Mouse (Mus musculus) CH12.LX (cell line): ENCODE data around the gene Raver1. TPM values are rescaled to one million over a fixed set of nuclear protein-coding genes. Genes with fewer than 3 reads are reported as not detected.

ENCODE experiments used
- DNase-seq: peaks from one replicate; pipeline ENCODE4 v3.0.0-alpha.2; 2013; ENCODE audit errors: extremely low read depth
- H3K27ac ChIP-seq: 2 replicates; pipeline ENCODE4 v1.5.1; 2012; ENCODE audit warnings: low read depth, mild to moderate bottlenecking, control low read depth, moderate library complexity; ENCODE audit not compliant: insufficient read depth
- H3K27me3 ChIP-seq: replicated peaks from 2 replicates; pipeline ENCODE3; 2012; ENCODE audit warnings: inconsistent platforms
- H3K36me3 ChIP-seq, 2 experiments: replicated peaks in 1 of 2; 2 replicates each; pipeline versions ENCODE3 to v1.6.1; 2012; ENCODE audit warnings: inconsistent platforms in 1 of 2, low read length in 1 of 2, mild to moderate bottlenecking in 1 of 2, mixed read lengths in 1 of 2, moderate library complexity in 1 of 2; ENCODE audit not compliant: control insufficient read depth in 1 of 2, insufficient read depth in 1 of 2
- H3K4me1 ChIP-seq, 2 experiments: 2 replicates each; pipeline ENCODE4 v1.6.1; 2012; ENCODE audit warnings: inconsistent platforms in 1 of 2, moderate library complexity in 1 of 2; ENCODE audit not compliant: insufficient read depth in 2 of 2, control insufficient read depth in 1 of 2
- H3K4me2 ChIP-seq: 2 replicates; pipeline ENCODE4 v1.6.1; 2012; ENCODE audit warnings: low read depth, mild to moderate bottlenecking, control low read depth; ENCODE audit not compliant: poor library complexity, insufficient read depth, severe bottlenecking
- H3K4me3 ChIP-seq, 3 experiments: fragments of 150-350 bp in 1 of 3; sonication (generic) in 1 of 3; replicated peaks in 1 of 3; 2 replicates each; pipeline versions ENCODE3 to v1.5.1; 2011 to 2012; ENCODE audit warnings: low read depth in 2 of 3, low read length in 2 of 3, mild to moderate bottlenecking in 2 of 3, moderate library complexity in 2 of 3, control low read depth in 1 of 3, improper control_type of control experiment in 1 of 3, inconsistent platforms in 1 of 3, mixed read lengths in 1 of 3; ENCODE audit not compliant: poor library complexity in 1 of 3
- H3K79me2 ChIP-seq: replicated peaks from 2 replicates; pipeline ENCODE4 v1.6.1; 2012; ENCODE audit warnings: mild to moderate bottlenecking, moderate library complexity; ENCODE audit not compliant: control insufficient read depth, poor library complexity, insufficient read depth, severe bottlenecking; ENCODE audit errors: extremely low read depth
- H3K9ac ChIP-seq: 2 replicates; pipeline ENCODE4 v1.6.1; 2012; ENCODE audit warnings: low read depth, mild to moderate bottlenecking, control low read depth, moderate library complexity; ENCODE audit not compliant: insufficient read depth
- H3K9me3 ChIP-seq: replicated peaks from 2 replicates; pipeline ENCODE3; 2012; ENCODE audit warnings: low read length, inconsistent platforms, mixed read lengths
- BHLHE40 ChIP-seq: IDR thresholded peaks from 2 replicates; pipeline ENCODE4 v1.6.1; 2011; ENCODE audit warnings: mild to moderate bottlenecking, low read depth, low read length, improper control_type of control experiment
- CHD1 ChIP-seq: IDR thresholded peaks from 2 replicates; pipeline ENCODE4 v1.6.1; 2012; ENCODE audit warnings: low read depth, low read length, improper control_type of control experiment, inconsistent platforms
- CHD2 ChIP-seq: IDR thresholded peaks from 2 replicates; pipeline ENCODE4 v1.6.1; 2011; ENCODE audit warnings: low read length, improper control_type of control experiment
- CTCF ChIP-seq, 2 experiments: IDR thresholded peaks in 1 of 2; conservative IDR thresholded peaks in 1 of 2; 2 replicates each; pipeline ENCODE4 v1.5.1; 2011 to 2012; ENCODE audit warnings: low read depth in 2 of 2, low read length in 2 of 2, improper control_type of control experiment in 1 of 2, inconsistent platforms in 1 of 2, mild to moderate bottlenecking in 1 of 2, moderate library complexity in 1 of 2
- E2F4 ChIP-seq: IDR thresholded peaks from 2 replicates; pipeline ENCODE4 v1.6.1; 2011; ENCODE audit warnings: low read depth, low read length, improper control_type of control experiment; ENCODE audit not compliant: insufficient replicate concordance
- ELF1 ChIP-seq: IDR thresholded peaks from 2 replicates; pipeline ENCODE4 v1.6.1; 2014; ENCODE audit warnings: low read depth, mild to moderate bottlenecking, inconsistent platforms, low read length, improper control_type of control experiment
- EP300 ChIP-seq: IDR thresholded peaks from 2 replicates; pipeline ENCODE4 v1.6.1; 2011; ENCODE audit warnings: low read length, improper control_type of control experiment
- ETS1 ChIP-seq: conservative IDR thresholded peaks from 2 replicates; pipeline ENCODE4 v1.6.1; 2012; ENCODE audit warnings: low read depth, mild to moderate bottlenecking, inconsistent platforms, low read length, improper control_type of control experiment, moderate library complexity
- GABPA ChIP-seq: IDR thresholded peaks from 2 replicates; pipeline ENCODE4 v1.6.1; 2012; ENCODE audit warnings: low read depth, low read length, improper control_type of control experiment, inconsistent platforms; ENCODE audit not compliant: insufficient replicate concordance
- HCFC1 ChIP-seq: IDR thresholded peaks from 2 replicates; pipeline ENCODE4 v1.6.1; 2012; ENCODE audit warnings: low read depth, mild to moderate bottlenecking, inconsistent platforms, low read length, improper control_type of control experiment
- IRF4 ChIP-seq: IDR thresholded peaks from 2 replicates; pipeline ENCODE4 v1.6.1; 2014; ENCODE audit warnings: low read depth, mild to moderate bottlenecking, inconsistent platforms, low read length, improper control_type of control experiment
- JUN ChIP-seq: IDR thresholded peaks from 2 replicates; pipeline ENCODE4 v1.6.1; 2011; ENCODE audit warnings: low read depth, mild to moderate bottlenecking, low read length, improper control_type of control experiment, moderate library complexity; ENCODE audit not compliant: insufficient read depth
- JUND ChIP-seq: conservative IDR thresholded peaks from 2 replicates; pipeline ENCODE4 v1.6.1; 2011; ENCODE audit warnings: low read depth, low read length, improper control_type of control experiment
- KAT2A ChIP-seq: IDR thresholded peaks from 2 replicates; pipeline ENCODE4 v1.6.1; 2012; ENCODE audit warnings: low read length, improper control_type of control experiment, inconsistent platforms; ENCODE audit not compliant: insufficient replicate concordance
- MAFK ChIP-seq: IDR thresholded peaks from 2 replicates; pipeline ENCODE4 v1.6.1; 2011; ENCODE audit warnings: low read length, improper control_type of control experiment; ENCODE audit not compliant: insufficient replicate concordance
- MAX ChIP-seq: IDR thresholded peaks from 2 replicates; pipeline ENCODE4 v1.6.1; 2011; ENCODE audit warnings: low read length, improper control_type of control experiment
- MAZ ChIP-seq: IDR thresholded peaks from 2 replicates; pipeline ENCODE4 v1.6.1; 2012; ENCODE audit warnings: low read depth, mild to moderate bottlenecking, inconsistent platforms, low read length, improper control_type of control experiment, moderate library complexity
- MEF2A ChIP-seq: IDR thresholded peaks from 2 replicates; pipeline ENCODE4 v1.6.1; 2014; ENCODE audit warnings: low read depth, mild to moderate bottlenecking, inconsistent platforms, low read length, improper control_type of control experiment, borderline replicate concordance
- MXI1 ChIP-seq: IDR thresholded peaks from 2 replicates; pipeline ENCODE4 v1.6.1; 2011; ENCODE audit warnings: mild to moderate bottlenecking, low read depth, low read length, improper control_type of control experiment
- MYC ChIP-seq: IDR thresholded peaks from 2 replicates; pipeline ENCODE4 v1.6.1; 2011; ENCODE audit warnings: low read depth, mild to moderate bottlenecking, improper control_type of control experiment, low read length
- NELFE ChIP-seq: IDR thresholded peaks from 2 replicates; pipeline ENCODE4 v1.6.1; 2011; ENCODE audit warnings: low read depth, low read length, improper control_type of control experiment
- NRF1 ChIP-seq: IDR thresholded peaks from 2 replicates; pipeline ENCODE4 v1.6.1; 2014; ENCODE audit warnings: low read depth, mild to moderate bottlenecking, inconsistent platforms, low read length, improper control_type of control experiment, moderate library complexity
- PAX5 ChIP-seq: IDR thresholded peaks from 2 replicates; pipeline ENCODE4 v1.6.1; 2012; ENCODE audit warnings: low read length, inconsistent platforms, mixed read lengths
- POLR2A ChIP-seq: IDR thresholded peaks from 2 replicates; pipeline ENCODE4 v1.6.1; 2011; ENCODE audit warnings: low read depth, mild to moderate bottlenecking, improper control_type of control experiment, low read length
- POLR2AphosphoS2 ChIP-seq: IDR thresholded peaks from 2 replicates; pipeline ENCODE4 v1.6.1; 2011; ENCODE audit warnings: low read depth, low read length, improper control_type of control experiment
- RAD21 ChIP-seq: IDR thresholded peaks from 2 replicates; pipeline ENCODE4 v1.6.1; 2011; ENCODE audit warnings: low read depth, mild to moderate bottlenecking, low read length, improper control_type of control experiment, moderate library complexity
- RCOR1 ChIP-seq: conservative IDR thresholded peaks from 2 replicates; pipeline ENCODE4 v1.6.1; 2012; ENCODE audit warnings: low read depth, mild to moderate bottlenecking, inconsistent platforms, low read length, improper control_type of control experiment
- SIN3A ChIP-seq: IDR thresholded peaks from 2 replicates; pipeline ENCODE4 v1.6.1; 2012; ENCODE audit warnings: low read length, improper control_type of control experiment, inconsistent platforms
- SMC3 ChIP-seq: IDR thresholded peaks from 2 replicates; pipeline ENCODE4 v1.6.1; 2011; ENCODE audit warnings: low read depth, low read length, improper control_type of control experiment
- TBP ChIP-seq: conservative IDR thresholded peaks from 2 replicates; pipeline ENCODE4 v1.6.1; 2011; ENCODE audit warnings: low read depth, low read length, improper control_type of control experiment
- TCF12 ChIP-seq: IDR thresholded peaks from 2 replicates; pipeline ENCODE4 v1.6.1; 2014; ENCODE audit warnings: low read depth, mild to moderate bottlenecking, inconsistent platforms, low read length, improper control_type of control experiment
- UBTF ChIP-seq: IDR thresholded peaks from 2 replicates; pipeline ENCODE4 v1.6.1; 2012; ENCODE audit warnings: low read depth, mild to moderate bottlenecking, inconsistent platforms, low read length, improper control_type of control experiment, moderate library complexity
- USF1 ChIP-seq: IDR thresholded peaks from 2 replicates; pipeline ENCODE4 v1.6.1; 2014; ENCODE audit warnings: low read depth, mild to moderate bottlenecking, inconsistent platforms, low read length, improper control_type of control experiment
- USF2 ChIP-seq: conservative IDR thresholded peaks from 2 replicates; pipeline ENCODE4 v1.6.1; 2011; ENCODE audit warnings: low read depth, low read length, improper control_type of control experiment
- ZC3H11A ChIP-seq: IDR thresholded peaks from 2 replicates; pipeline ENCODE4 v1.6.1; 2012; ENCODE audit warnings: low read depth, mild to moderate bottlenecking, inconsistent platforms, low read length, improper control_type of control experiment
- ZKSCAN1 ChIP-seq: IDR thresholded peaks from 2 replicates; pipeline ENCODE4 v1.6.1; 2012; ENCODE audit warnings: low read depth, inconsistent platforms, low read length, improper control_type of control experiment, borderline replicate concordance
- ZMIZ1 ChIP-seq: IDR thresholded peaks from 2 replicates; pipeline ENCODE4 v1.6.1; 2012; ENCODE audit warnings: low read depth, mild to moderate bottlenecking, inconsistent platforms, low read length, improper control_type of control experiment
- ZNF384 ChIP-seq: IDR thresholded peaks from 2 replicates; pipeline ENCODE4 v1.6.1; 2012; ENCODE audit warnings: low read depth, low read length, improper control_type of control experiment, inconsistent platforms
- dilution Hi-C: fragments of 300-500 bp; cut with MboI; formaldehyde crosslinking; loops from 2 replicates; pipeline ENCODE4 v1.14.3; 2020; ENCODE audit warnings: low sequenced_read_pairs; ENCODE audit not compliant: extremely low pct_unique_long_range_greater_than_20kb, extremely low pct_ligation_motif_present
- in situ Hi-C: fragments of 300-500 bp; cut with MboI; formaldehyde crosslinking; loops from 3 replicates; pipeline ENCODE4 v1.14.3; 2019; ENCODE audit warnings: low sequenced_read_pairs, low pct_ligation_motif_present, low pct_unique_long_range_greater_than_20kb, mixed read lengths
- polyA plus RNA-seq: library from polyadenylated mRNA; unstranded; fragments of >175 nt; gene quantifications from 2 replicates; pipeline ENCODE4 v1.2.1, GENCODE M21; 2012; ENCODE audit warnings: low read depth; ENCODE audit not compliant: insufficient read length
- total RNA-seq, 2 experiments: library from RNA; depleted of rRNA; stranded (reverse); fragments of 300-350 nt in 1 of 2; fragments of >200 nt in 1 of 2; gene quantifications; 2 replicates each; pipeline ENCODE4 v1.2.3; 2012 to 2014

The Raver1 gene
- 30.8 and 31.3 TPM in 2 replicates for total RNA-seq (2012; rRNA removed)
- 16.0 and 18.9 TPM in 2 replicates for total RNA-seq (2014; rRNA removed)
- polyA plus RNA-seq, result 77.9 and 101 TPM in 2 replicates

- in situ Hi-C loops (loop anchor here (5.0 kb wide), 1 partner anchor 40 kb away; the partner anchor contains the start of gene Tyk2), dilution Hi-C loops (no loop called here)
- H3K79me2 ChIP-seq, result peaks cover 45% of the 10 kb centered on the region
- H3K4me2 ChIP-seq, result peak within 1 kb of the TSS; percentile 63
- peaks cover 42 to 60% of the 10 kb centered on the region in 2 experiments for H3K36me3 ChIP-seq
- DNase-seq, result peak; percentile 99
- H3K9ac ChIP-seq, result peak within 1 kb of the TSS; percentile 96
- peaks cover 9 to 40% of the 10 kb centered on the region in 2 experiments for H3K4me1 ChIP-seq
- H3K9me3 ChIP-seq, result no peaks in the 10 kb centered on the region
- H3K27ac ChIP-seq, result peak within 1 kb of the TSS; percentile 95
- peak within 1 kb of the TSS; percentile 78 to 92 (median 85) for H3K4me3 ChIP-seq
- TF ChIP-seq CHD1 (no peak; the same call in 1 of the 2 replicates), POLR2A (peak; percentile 96), SMC3 (0 out of 2 replicates have a peak, but pooled peaks have one; percentile 5), KAT2A (peak; percentile 39; the same call in 1 of the 2 replicates), HCFC1 (peak; percentile 72), CTCF (conservative IDR thresholded peaks at IDR 0.05 in 1 of 2, IDR thresholded peaks at IDR 0.05 in 1 of 2; ENCODE audit: low read depth in 2 of 2, low read length in 2 of 2) (no peak), TBP (peak; percentile 97), BHLHE40 (peak; percentile 77), MAZ (peak; percentile 85; the same call in 1 of the 2 replicates), RAD21 (no peak), ETS1 (peak; percentile 19; the same call in 1 of the 2 replicates), CHD2 (peak; percentile 81), RCOR1 (no peak; the same call in 1 of the 2 replicates), IRF4 (0 out of 2 replicates have a peak, but pooled peaks have one; percentile 41), NELFE (peak; percentile 98), MYC (peak; percentile 54; the same call in 1 of the 2 replicates), ZKSCAN1 (no peak), ELF1 (peak; percentile 81), JUN (no peak), POLR2AphosphoS2 (peak; percentile 81; the same call in 1 of the 2 replicates), USF1 (no peak), NRF1 (peak; percentile 89; the same call in 1 of the 2 replicates), MEF2A (peak; percentile 33), EP300 (no peak), JUND (no peak), E2F4 (peak; percentile 81; the same call in 1 of the 2 replicates), ZC3H11A (no peak), MXI1 (peak; percentile 52), UBTF (no peak), PAX5 (no peak), TCF12 (peak; percentile 91), MAX (peak; percentile 25; the same call in 1 of the 2 replicates), ZNF384 (no peak), GABPA (no peak), SIN3A (peak; percentile 60), USF2 (no peak), MAFK (no peak), ZMIZ1 (peak; percentile 91)
- H3K27me3 ChIP-seq, result no peaks in the 10 kb centered on the region
Observed at GRCm38 (mm10) chr9:21091707-21092320, at the start of gene Raver1, which contains the start of gene Gm38431. Raver1 (minus strand) TSS chr9:21092008. Gm38431 (minus strand) TSS chr9:21091997.
